Mouse (Mus musculus) G1E (cell line): ENCODE results near the gene Btnl2. TPM values are rescaled to one million over a fixed set of nuclear protein-coding genes. Genes with fewer than 3 reads are reported as not detected.
A peak's percentile ranks its signal among the peaks of the same experiment; 100 is the strongest.

Experiments
- ATAC-seq: 2 replicates; pipeline ENCODE4 v1.8.0; 2016; ENCODE audit warnings: mild to moderate bottlenecking; ENCODE audit not compliant: insufficient number of reproducible peaks, poor library complexity, low FRiP score, severe bottlenecking; ENCODE audit errors: extremely low read depth
- DNase-seq: peaks from one replicate; pipeline ENCODE4 v3.0.0; 2012; ENCODE audit warnings: low spot score
- H3K27me3 ChIP-seq: 2 replicates; pipeline ENCODE4 v1.6.1; 2012; ENCODE audit warnings: mild to moderate bottlenecking, low read length, inconsistent platforms; ENCODE audit not compliant: insufficient read depth
- H3K36me3 ChIP-seq: replicated peaks from 2 replicates; pipeline ENCODE3; 2012; ENCODE audit warnings: mild to moderate bottlenecking, inconsistent platforms
- H3K4me1 ChIP-seq: 2 replicates; pipeline ENCODE4 v1.6.1; 2012; ENCODE audit warnings: low read depth, low read length, inconsistent platforms, mixed read lengths; ENCODE audit not compliant: insufficient read depth
- H3K4me3 ChIP-seq: 2 replicates; pipeline ENCODE4 v1.5.1; 2012; ENCODE audit warnings: low read depth, mild to moderate bottlenecking, inconsistent platforms, low read length, moderate library complexity, mixed read lengths
- H3K9me3 ChIP-seq: replicated peaks from 2 replicates; pipeline ENCODE4 v1.6.1; 2012; ENCODE audit warnings: inconsistent platforms
- CTCF ChIP-seq: IDR thresholded peaks from 2 replicates; pipeline ENCODE4 v1.5.1; 2012; ENCODE audit warnings: low read depth, low read length, inconsistent platforms, mixed read lengths
- GATA1 ChIP-seq: IDR thresholded peaks from 2 replicates; pipeline ENCODE4 v1.6.1; 2012; ENCODE audit warnings: borderline replicate concordance, low read length, inconsistent platforms, mixed read lengths
- GATA2 ChIP-seq: IDR thresholded peaks from 2 replicates; pipeline ENCODE4 v1.6.1; 2012; ENCODE audit warnings: low read depth, low read length, inconsistent platforms, borderline replicate concordance
- POLR2AphosphoS5 ChIP-seq: IDR thresholded peaks from 2 replicates; pipeline ENCODE4 v1.6.1; 2012; ENCODE audit warnings: low read depth, low read length, inconsistent platforms; ENCODE audit not compliant: insufficient replicate concordance
- TAL1 ChIP-seq: conservative IDR thresholded peaks from 2 replicates; pipeline ENCODE4 v1.6.1; 2012; ENCODE audit warnings: low read depth, low read length, inconsistent platforms, mixed read lengths
- polyA plus RNA-seq: library from polyadenylated mRNA; stranded (reverse); fragments of >175 nt; gene quantifications from 2 replicates; pipeline ENCODE4 v1.2.3, GENCODE M21; 2012
- total RNA-seq, 2 experiments: library from RNA; stranded (forward) in 1 of 2; stranded (reverse) in 1 of 2; fragments of 200-1000 nt in 1 of 2; fragments of >200 nt in 1 of 2; fragmentation: Nextera tagmentation in 1 of 2; gene quantifications; 2 replicates each; pipeline ENCODE4 v1.2.3; 2014 to 2017

The Btnl2 gene
- not detected in 2 replicates for total RNA-seq (2014; fragmentation: Nextera tagmentation)
- 0.05 TPM in 1 of 2 replicates, not detected in the other for total RNA-seq (2017)
- polyA plus RNA-seq: not detected in 2 replicates

GRCm38 (mm10) chr17:34354539-34354938 lies at the start of gene Btnl2:
Gene Btnl2 (plus strand): TSS chr17:34354822.
- Histone ChIP-seq H3K9me3 (no peaks in the 10 kb centered on the region), H3K4me1 (no peaks in the 10 kb centered on the region), H3K27me3 (peaks cover 3% of the 10 kb centered on the region; the same call in 1 of the 2 replicates), H3K36me3 (no peaks in the 10 kb centered on the region), H3K4me3 (no peak within 1 kb of the TSS)
- ATAC-seq (no peak), DNase-seq (no peak)
- TF ChIP-seq POLR2AphosphoS5: no peak
- no peak for TF ChIP-seq GATA2
- TF ChIP-seq CTCF: no peak
- TF ChIP-seq TAL1: no peak
- TF ChIP-seq GATA1: no peak

GRCm38 (mm10) chr17:34305380-34306030 lies 49.1 kb upstream of the Btnl2 start, which contains the start of gene H2-Eb1:
Gene H2-Eb1 (plus strand): TSS chr17:34305867.
- Histone ChIP-seq H3K4me3 (no peak within 1 kb of the TSS), H3K4me1 (no peaks in the 10 kb centered on the region), H3K27me3 (peaks cover 7% of the 10 kb centered on the region; the same call in 1 of the 2 replicates), H3K9me3 (no peaks in the 10 kb centered on the region), H3K36me3 (no peaks in the 10 kb centered on the region)
- TF ChIP-seq GATA1: no peak
- no peak for TF ChIP-seq POLR2AphosphoS5
- TF ChIP-seq CTCF: no peak
- TF ChIP-seq TAL1: no peak
- no peak for TF ChIP-seq GATA2
- DNase-seq (peak; percentile 43), ATAC-seq (peak; percentile 54; the same call in 1 of the 2 replicates)

GRCm38 (mm10) chr17:34306407-34306806 lies 48.2 kb upstream of the Btnl2 start:
- no peak for ATAC-seq
- no peak overlapping the region for H3K4me3 ChIP-seq
- H3K9me3 ChIP-seq: no peaks in the 10 kb centered on the region
- H3K36me3 ChIP-seq: no peaks in the 10 kb centered on the region
- no peaks in the 10 kb centered on the region for H3K4me1 ChIP-seq
- H3K27me3 ChIP-seq: peaks cover 5% of the 10 kb centered on the region; the same call in 1 of the 2 replicates
- no peak for DNase-seq
- TF ChIP-seq CTCF: no peak
- no peak for TF ChIP-seq GATA1
- TF ChIP-seq POLR2AphosphoS5: no peak
- TF ChIP-seq GATA2: no peak
- no peak for TF ChIP-seq TAL1

GRCm38 (mm10) chr17:34307216-34307615 lies 47.4 kb upstream of the Btnl2 start:
- H3K4me1 ChIP-seq: no peaks in the 10 kb centered on the region
- H3K27me3 ChIP-seq: peaks cover 5% of the 10 kb centered on the region; the same call in 1 of the 2 replicates
- H3K4me3 ChIP-seq: no peak overlapping the region
- ATAC-seq: no peak
- no peaks in the 10 kb centered on the region for H3K9me3 ChIP-seq
- no peaks in the 10 kb centered on the region for H3K36me3 ChIP-seq
- no peak for TF ChIP-seq GATA2
- no peak for TF ChIP-seq POLR2AphosphoS5
- no peak for TF ChIP-seq CTCF
- TF ChIP-seq GATA1: no peak
- no peak for TF ChIP-seq TAL1
- DNase-seq: no peak

GRCm38 (mm10) chr17:34308161-34308560 lies 46.5 kb upstream of the Btnl2 start:
- TF ChIP-seq CTCF (no peak), GATA1 (no peak), POLR2AphosphoS5 (no peak), GATA2 (no peak), TAL1 (no peak)

GRCm38 (mm10) chr17:34309225-34309624 lies 45.4 kb upstream of the Btnl2 start:
- Histone ChIP-seq H3K4me1 (no peaks in the 10 kb centered on the region), H3K4me3 (no peak overlapping the region)

More at GRCm38 (mm10) chr17:34308161-34308560, 46.5 kb upstream of the Btnl2 start:
- ATAC-seq: no peak
- Histone ChIP-seq H3K9me3 (no peaks in the 10 kb centered on the region), H3K36me3 (no peaks in the 10 kb centered on the region), H3K27me3 (peaks cover 5% of the 10 kb centered on the region; the same call in 1 of the 2 replicates), H3K4me1 (no peaks in the 10 kb centered on the region), H3K4me3 (no peak overlapping the region)
- no peak for DNase-seq

More at GRCm38 (mm10) chr17:34309225-34309624, 45.4 kb upstream of the Btnl2 start:
- no peak for TF ChIP-seq CTCF
- no peak for TF ChIP-seq TAL1
- no peak for TF ChIP-seq GATA2
- TF ChIP-seq POLR2AphosphoS5: no peak
- no peak for TF ChIP-seq GATA1
- no peak for DNase-seq
- ATAC-seq: no peak
- no peaks in the 10 kb centered on the region for H3K36me3 ChIP-seq
- no peaks in the 10 kb centered on the region for H3K9me3 ChIP-seq
- H3K27me3 ChIP-seq: peaks cover 5% of the 10 kb centered on the region; the same call in 1 of the 2 replicates
